Mouse (Mus musculus) embryonic stem cell, embryonic (primary cell): Measurements from ENCODE around the gene Mroh8.

Experiments used
- CTCF ChIA-PET, 4 experiments: fragments of 300-600 bp in 2 of 4; fragments of 350-600 bp in 2 of 4; sonication (Branson Sonifier 250); formaldehyde crosslinking; loops; one replicate each; lab custom pipeline; 2022; ENCODE audit warnings: inconsistent platforms in 2 of 4; lab: Charles Lee
- POLR2A ChIA-PET, 4 experiments: fragments of 300-600 bp in 2 of 4; fragments of 350-600 bp in 2 of 4; sonication (Branson Sonifier 250); formaldehyde crosslinking; loops; one replicate each; lab custom pipeline; 2022; ENCODE audit warnings: antibody characterized with exemption in 4 of 4, inconsistent platforms in 1 of 4; lab: Charles Lee

Mroh8 gene

DNA sequence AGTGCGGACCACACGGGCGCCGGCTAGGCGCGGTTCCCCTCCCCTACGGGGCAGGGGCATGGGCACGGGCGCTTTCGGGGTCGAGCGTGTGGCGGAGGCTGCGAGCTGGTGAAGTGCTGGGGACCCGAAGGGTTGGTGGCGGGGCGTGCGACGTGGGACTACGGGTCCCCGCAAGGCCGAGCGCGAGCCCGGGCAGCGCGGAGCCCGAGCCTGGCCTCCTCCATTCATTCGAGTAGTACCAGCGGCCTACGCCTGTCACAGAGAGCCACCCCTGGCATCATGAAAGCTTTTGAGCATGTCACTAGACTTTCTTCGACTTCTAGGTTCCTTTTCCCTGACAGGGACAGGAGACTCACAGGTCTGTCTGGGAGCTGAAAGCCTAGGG lies at the start of gene Mroh8:
Mroh8 (minus strand) TSS at position 134 of the 385 bp plus-strand sequence.
- POLR2A ChIA-PET = interaction anchor here in 3 of 4 experiments (0.7 to 2.7 kb wide), 14 partner anchors 9 to 874 kb away, joined by 3 to 15 read pairs (median 4); partner anchors contain the start of gene Rbl1 (in 3 of the 3)
- CTCF ChIA-PET = interaction anchor here in 1 of 4 experiments (1.0 kb wide), 1 partner anchor 407 kb away, joined by 3 read pairs; no protein-coding TSS in a partner anchor

DNA sequence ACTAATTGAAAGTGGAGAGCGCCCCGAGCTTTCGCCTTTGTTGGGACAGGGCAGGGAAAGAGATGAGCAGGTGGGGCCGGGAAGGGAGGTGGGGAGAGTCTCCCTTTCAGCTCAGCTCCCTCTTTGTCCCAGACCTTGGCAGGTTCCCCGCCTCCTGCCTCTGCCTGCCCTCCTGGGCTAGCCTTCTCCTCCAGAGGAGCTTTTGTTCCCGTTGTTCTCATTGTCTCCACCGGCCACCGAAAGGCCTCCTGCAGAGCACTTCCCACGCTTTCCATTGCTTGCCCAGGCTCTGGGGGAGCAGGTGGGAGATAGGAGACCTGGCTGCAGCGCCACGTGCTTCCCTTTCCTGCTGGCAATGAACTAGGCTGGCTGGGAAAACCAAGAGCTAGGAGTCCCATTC lies 49.2 kb upstream of the Mroh8 start:
- CTCF ChIA-PET = interaction anchor here (0.6 to 2.2 kb wide), 22 partner anchors 9 to 244 kb away, joined by 3 to 8 read pairs (median 4); no protein-coding TSS in a partner anchor
- POLR2A ChIA-PET = interaction anchor here (0.6 to 10.8 kb wide), 47 partner anchors 9 to 270 kb away, joined by 3 to 91 read pairs (median 4); partner anchors contain the start of genes Rbl1 (in 3 of the 4), Mroh8 (in 1 of the 4) and Src (in 1 of the 4)

DNA sequence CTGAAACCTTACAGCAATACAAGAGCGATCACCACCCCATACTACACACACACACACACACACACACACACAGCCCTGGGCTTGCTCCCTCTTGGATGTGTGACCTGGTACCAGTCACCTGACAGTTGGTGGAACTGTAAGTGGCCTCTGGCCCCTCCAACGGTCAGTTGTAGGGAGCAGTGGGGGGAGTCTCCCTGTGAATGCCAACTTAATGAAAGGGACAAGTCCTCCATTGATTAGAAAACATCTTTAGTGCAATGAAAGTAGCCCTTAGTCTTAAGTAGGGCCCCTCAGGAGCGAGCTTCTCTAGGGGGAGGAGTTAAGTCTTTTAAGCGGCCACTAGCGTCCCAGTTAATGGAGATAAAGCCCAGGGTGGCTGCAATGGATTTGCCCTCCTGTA lies 48.8 kb upstream of the Mroh8 start:
- POLR2A ChIA-PET = interaction anchor here (0.5 to 10.8 kb wide), 43 partner anchors 8 to 607 kb away, joined by 3 to 91 read pairs (median 4); partner anchors contain the start of genes Rbl1 (in 2 of the 4) and Src (in 1 of the 4)

DNA sequence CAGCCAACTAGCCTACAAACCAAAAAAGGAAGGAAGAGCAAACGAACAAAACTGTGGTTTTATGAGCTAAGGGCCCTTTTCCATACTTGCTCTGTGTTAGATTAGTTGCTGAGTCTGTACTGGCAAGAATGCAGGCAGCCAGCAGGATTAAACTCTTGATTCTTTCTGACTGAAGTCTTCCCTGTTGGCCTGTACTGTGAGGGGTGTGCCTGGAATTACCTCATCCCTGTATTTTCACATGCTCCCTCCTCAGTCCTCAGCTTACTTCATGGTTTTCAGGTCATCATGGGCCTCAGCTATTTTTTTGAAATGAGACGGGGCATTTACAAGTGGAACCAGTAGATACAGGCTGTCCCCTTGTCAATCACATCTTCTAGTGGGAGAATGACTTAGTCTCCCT lies 45.9 kb upstream of the Mroh8 start:
- ChIA-PET POLR2A (interaction anchor here in 2 of 4 experiments (0.8 to 10.8 kb wide), 6 partner anchors 10 to 244 kb away, joined by 3 to 91 read pairs (median 4); partner anchors contain the start of gene Ghrh (in 1 of the 2)), CTCF (no interaction called here)

More for the DNA sequence above, 48.8 kb upstream of the Mroh8 start:
- CTCF ChIA-PET = interaction anchor here (0.6 to 2.2 kb wide), 21 partner anchors 10 to 245 kb away, joined by 3 to 8 read pairs (median 4); no protein-coding TSS in a partner anchor

DNA sequence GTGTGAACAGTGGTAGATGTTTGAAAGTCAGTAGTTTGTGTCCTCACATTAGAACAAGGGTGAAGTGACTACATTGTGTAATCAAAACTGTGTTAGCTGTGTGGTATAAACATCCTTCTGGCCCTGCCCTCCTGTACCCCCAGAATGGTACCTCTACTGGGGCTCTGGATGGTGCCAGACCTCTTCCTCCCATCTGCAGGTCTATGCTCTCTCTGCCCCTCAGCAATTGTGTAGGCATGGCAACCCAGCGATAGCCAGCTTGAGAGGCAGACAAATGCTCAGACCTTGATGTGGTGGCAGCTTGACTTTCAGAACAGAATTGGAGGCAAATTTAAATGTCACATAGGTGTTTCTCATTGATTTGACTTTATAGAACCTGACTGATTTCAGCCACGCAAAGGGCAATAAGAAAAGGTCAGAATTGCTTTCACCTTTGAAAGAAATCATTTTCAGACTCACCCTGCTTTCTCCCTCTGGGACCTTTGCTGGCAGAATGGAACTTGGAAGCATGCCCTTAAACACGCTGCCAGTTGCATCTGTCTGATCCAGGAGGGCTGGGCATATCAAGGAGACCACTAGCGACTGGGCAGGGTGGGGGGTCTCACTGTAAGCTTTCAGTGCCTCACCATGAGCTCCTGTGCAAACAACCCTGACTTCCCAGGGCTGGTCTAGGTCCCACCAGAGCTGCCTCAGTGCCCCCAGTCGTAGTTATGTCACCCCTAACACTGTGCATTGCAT lies 42.8 kb upstream of the Mroh8 start:
- ChIA-PET CTCF (interaction anchor here in 3 of 4 experiments (0.6 to 1.3 kb wide), 4 partner anchors 16 to 255 kb away, joined by 3 read pairs; no protein-coding TSS in a partner anchor), POLR2A (interaction anchor here in 2 of 4 experiments (1.0 to 10.8 kb wide), 5 partner anchors 9 to 22 kb away, joined by 3 to 91 read pairs (median 3); no protein-coding TSS in a partner anchor)

DNA sequence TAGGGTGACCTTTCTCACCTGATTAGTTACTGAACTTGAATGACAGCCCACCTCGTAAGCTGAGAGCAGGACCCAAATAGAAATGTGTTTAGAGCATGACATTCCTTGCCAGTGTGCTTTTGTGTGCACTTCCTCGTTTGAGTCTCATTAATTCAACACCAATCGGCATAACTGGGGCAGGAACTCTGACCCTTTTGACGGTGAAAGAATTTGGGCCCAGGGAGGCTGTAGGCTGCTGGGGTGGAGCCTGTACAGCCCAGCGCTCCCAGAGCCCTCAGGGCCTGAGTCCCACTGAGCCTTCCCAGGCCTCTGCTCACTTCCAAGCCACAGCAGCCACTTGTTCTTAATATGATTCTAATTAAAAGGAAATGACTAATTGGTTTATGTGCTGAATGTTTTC lies 41.5 kb upstream of the Mroh8 start:
- POLR2A ChIA-PET = interaction anchor here in 1 of 4 experiments (1.6 to 10.8 kb wide), 2 partner anchors 8 to 15 kb away, joined by 4 to 91 read pairs; no protein-coding TSS in a partner anchor
- CTCF ChIA-PET = interaction anchor here in 2 of 4 experiments (0.5 to 1.3 kb wide), 2 partner anchors 17 to 29 kb away, joined by 3 to 4 read pairs; no protein-coding TSS in a partner anchor

DNA sequence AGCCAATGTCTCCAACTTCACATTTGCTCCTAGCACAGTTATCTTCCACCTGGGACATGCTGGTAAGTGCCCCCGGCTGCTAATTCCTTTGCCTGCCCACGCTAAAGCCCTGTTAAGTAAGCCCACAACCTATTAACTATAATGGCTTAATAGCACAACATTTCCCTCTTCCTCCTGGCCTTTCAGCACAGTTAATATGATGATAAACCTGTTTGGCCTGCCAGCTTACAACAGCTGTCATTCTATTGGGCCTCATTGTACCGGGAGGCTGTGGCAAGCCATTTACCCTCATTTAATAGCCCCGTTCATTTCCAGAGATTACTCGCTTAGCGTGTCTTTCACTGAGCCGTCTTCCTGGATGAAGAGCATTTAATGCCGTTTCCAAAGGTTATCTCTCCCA lies 40.8 kb upstream of the Mroh8 start:
- POLR2A ChIA-PET = interaction anchor here in 3 of 4 experiments (0.6 to 13.9 kb wide), 5 partner anchors 6 to 830 kb away, joined by 3 to 91 read pairs (median 4); no protein-coding TSS in a partner anchor
- CTCF ChIA-PET = interaction anchor here in 2 of 4 experiments (0.5 to 0.6 kb wide), 2 partner anchors 16 to 28 kb away, joined by 4 to 8 read pairs; no protein-coding TSS in a partner anchor

DNA sequence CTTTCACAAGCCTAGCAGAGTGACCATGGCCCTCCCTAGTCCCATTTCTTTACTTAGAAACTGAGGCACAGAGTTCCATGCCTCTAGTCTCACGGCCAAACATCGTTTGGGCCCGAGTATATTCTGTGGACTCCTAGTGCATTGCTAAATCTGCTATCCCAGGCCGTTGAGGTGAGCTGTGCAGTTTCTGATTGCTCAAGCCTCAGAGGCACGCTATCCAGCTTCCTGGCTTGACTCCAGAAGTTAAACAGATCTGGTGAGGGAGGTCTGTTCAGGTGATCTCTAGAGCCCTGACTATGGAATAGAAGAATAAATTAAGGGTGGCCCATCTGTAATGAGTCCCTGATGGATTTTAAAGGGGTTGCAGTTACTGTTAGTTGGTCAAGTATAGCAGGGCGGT lies 37.9 kb upstream of the Mroh8 start:
- POLR2A ChIA-PET = interaction anchor here in 2 of 4 experiments (0.8 to 13.9 kb wide), 4 partner anchors 9 to 251 kb away, joined by 3 to 91 read pairs (median 3); partner anchors contain the start of gene Rbl1 (in 1 of the 2)
- CTCF ChIA-PET = interaction anchor here in 2 of 4 experiments (0.5 to 1.4 kb wide), 3 partner anchors 80 to 878 kb away, joined by 3 read pairs; no protein-coding TSS in a partner anchor

DNA sequence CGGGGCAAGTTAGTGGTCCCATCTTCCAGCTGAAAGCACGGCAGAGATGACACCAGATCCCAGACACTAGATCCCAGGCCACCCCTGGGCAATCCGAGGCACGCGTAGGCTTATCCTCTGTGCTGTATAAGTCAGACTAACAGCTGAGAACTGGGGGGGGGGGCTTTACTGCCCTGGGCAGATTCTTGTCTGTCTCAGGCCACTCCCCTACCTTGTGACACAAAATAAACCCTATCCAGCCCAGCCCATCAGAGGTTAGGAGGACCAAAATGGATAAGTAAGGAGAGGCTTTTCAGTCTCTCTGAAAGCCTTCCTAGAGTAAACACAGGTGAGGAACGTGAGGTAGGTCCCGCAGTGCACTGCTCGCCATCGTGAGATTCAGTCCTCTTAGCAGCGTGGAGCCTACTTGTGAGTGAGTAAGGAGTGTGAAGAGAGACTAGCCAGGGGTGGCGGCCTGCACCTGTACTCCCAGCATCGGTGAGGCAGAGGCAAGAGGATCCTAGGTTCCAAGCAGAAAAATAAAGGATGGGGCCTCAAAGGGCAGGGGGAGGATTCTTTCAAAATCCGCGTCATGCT lies 37.1 kb upstream of the Mroh8 start:
- CTCF ChIA-PET = interaction anchor here in 2 of 4 experiments (0.5 to 1.4 kb wide), 2 partner anchors 80 to 252 kb away, joined by 3 read pairs; no protein-coding TSS in a partner anchor

DNA sequence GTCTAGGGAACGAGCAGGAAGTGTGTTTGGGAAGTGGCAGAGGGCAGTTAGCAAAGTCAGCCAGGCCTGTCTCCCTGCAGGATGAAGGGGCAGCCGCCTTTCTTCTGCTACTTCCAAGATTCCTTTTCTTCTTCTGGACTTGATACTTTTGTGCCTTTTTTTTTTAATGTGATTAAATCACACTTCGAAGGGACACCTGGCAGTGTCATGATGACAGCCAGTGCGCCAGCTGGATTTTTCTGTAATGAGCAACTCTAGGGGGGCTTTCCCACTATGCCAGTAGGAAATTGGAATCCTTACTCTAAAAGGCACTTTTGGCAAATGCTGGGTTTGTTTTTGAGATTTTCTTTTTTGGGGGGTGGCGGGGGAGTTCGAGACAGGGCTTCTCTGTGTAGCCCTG lies 36.1 kb upstream of the Mroh8 start:
- POLR2A ChIA-PET = interaction anchor here in 2 of 4 experiments (0.7 to 13.9 kb wide), 4 partner anchors 10 to 525 kb away, joined by 3 to 91 read pairs (median 4); partner anchors contain the start of gene Rbl1 (in 1 of the 2)
- CTCF ChIA-PET = no interaction called here

More for the DNA sequence above, 37.1 kb upstream of the Mroh8 start:
- POLR2A ChIA-PET = interaction anchor here in 3 of 4 experiments (0.6 to 13.9 kb wide), 7 partner anchors 9 to 112 kb away, joined by 3 to 91 read pairs (median 3); partner anchors contain the start of gene Rbl1 (in 1 of the 3)

DNA sequence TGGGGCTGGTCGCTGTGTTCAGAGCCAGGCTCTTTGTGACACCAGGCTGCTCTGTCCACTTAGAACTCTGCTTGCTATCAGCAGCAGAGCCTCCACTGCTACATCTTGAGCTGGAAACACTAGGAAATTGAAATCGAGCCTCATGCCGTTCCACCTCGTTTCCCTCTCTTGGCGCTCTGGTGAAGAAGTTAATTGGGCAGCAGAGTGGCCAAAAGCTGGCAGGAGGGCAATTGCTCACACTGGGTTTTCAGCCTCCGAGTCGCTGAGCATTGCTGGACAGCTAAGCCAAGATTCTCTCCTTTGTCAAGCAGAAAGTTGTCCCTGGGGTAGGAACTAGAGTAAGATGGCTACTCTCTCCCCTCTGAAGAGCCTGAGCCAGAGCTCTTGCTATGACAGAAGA lies 35.0 kb upstream of the Mroh8 start:
- ChIA-PET POLR2A (interaction anchor here in 1 of 4 experiments (1.7 to 13.9 kb wide), 2 partner anchors 10 to 12 kb away, joined by 4 to 91 read pairs; no protein-coding TSS in a partner anchor), CTCF (no interaction called here)

DNA sequence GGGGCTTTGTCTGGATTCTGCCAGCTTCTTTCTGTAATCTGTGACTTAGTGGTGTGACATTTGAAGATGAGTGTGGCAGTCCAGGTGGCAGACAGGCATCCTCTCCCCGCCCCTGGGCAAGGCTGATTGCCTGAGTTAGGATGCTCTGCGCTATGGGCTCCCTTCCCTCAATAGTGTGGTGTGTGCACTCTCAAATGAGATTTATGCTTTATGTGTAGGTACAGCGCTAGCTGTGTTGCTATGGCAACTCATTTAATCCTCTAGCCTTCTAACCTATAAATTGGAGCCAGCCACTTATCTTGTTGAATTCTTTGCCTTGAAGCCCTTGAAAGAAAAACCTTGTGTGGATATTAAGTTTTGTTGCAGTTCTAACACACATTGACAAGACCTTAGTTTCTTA lies 34.4 kb upstream of the Mroh8 start:
- POLR2A ChIA-PET = interaction anchor here in 1 of 4 experiments (1.7 to 13.9 kb wide), 2 partner anchors 9 to 12 kb away, joined by 4 to 91 read pairs; no protein-coding TSS in a partner anchor
- CTCF ChIA-PET = no interaction called here

DNA sequence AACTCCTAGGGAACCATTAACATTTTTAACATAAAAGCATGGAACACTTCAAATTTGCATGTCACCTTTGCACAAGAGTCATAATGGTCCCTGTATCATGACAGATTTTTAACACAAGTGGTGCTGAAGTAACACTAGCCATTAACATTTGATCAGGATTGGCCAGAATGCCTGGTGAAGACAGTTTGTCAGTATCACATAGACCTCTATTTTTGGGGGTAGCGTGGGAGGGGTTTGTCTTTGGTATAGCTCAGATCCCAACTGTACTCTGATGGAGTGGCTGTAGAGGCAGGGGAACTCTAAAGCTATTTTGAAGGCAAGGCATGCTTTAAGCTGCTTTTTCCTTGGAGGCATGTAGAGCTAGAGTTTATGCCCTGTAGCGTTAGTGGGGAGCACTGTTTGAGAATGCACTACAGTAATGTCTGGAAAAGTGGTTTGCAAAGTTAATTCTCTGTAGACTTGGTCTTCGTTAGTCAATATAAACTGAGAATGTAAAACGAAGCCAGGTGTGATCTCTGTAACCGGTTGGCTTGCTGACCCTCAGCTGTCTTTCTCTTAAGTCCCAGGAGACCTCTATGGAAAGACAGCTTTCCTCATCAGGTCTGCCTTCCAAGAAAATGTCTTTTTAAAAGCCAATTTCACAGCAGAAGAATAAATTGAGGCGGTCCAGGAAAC lies 31.8 kb upstream of the Mroh8 start:
- CTCF ChIA-PET = interaction anchor here in 1 of 4 experiments (1.2 kb wide), 1 partner anchor 19 kb away, joined by 4 read pairs; no protein-coding TSS in a partner anchor
- POLR2A ChIA-PET = interaction anchor here in 2 of 4 experiments (0.6 to 13.9 kb wide), 2 partner anchors 15 to 24 kb away, joined by 9 to 91 read pairs; no protein-coding TSS in a partner anchor

DNA sequence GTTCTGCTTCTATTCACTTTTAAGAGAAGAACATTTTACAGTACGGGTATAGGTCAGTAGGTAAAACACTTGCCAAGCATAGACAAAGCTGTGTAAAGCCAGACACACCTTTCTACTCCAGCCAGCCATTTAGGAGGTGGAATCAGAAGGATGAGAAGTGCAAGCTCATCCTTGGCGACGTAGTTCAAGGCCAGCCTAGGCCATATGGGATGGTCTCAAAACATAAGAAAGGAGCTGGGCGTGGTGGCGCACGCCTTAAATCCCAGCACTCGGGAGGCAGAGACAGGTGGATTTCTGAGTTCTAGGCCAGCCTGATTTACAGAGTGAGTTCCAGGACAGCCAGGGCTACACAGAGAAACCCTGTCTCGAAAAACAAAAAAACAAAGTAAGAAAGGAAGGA lies 30.3 kb upstream of the Mroh8 start:
- ChIA-PET CTCF (interaction anchor here in 1 of 4 experiments (0.6 kb wide), 1 partner anchor 14 kb away, joined by 3 read pairs; no protein-coding TSS in a partner anchor), POLR2A (interaction anchor here in 3 of 4 experiments (1.1 to 13.9 kb wide), 7 partner anchors 9 to 163 kb away, joined by 3 to 91 read pairs (median 4); no protein-coding TSS in a partner anchor)

DNA sequence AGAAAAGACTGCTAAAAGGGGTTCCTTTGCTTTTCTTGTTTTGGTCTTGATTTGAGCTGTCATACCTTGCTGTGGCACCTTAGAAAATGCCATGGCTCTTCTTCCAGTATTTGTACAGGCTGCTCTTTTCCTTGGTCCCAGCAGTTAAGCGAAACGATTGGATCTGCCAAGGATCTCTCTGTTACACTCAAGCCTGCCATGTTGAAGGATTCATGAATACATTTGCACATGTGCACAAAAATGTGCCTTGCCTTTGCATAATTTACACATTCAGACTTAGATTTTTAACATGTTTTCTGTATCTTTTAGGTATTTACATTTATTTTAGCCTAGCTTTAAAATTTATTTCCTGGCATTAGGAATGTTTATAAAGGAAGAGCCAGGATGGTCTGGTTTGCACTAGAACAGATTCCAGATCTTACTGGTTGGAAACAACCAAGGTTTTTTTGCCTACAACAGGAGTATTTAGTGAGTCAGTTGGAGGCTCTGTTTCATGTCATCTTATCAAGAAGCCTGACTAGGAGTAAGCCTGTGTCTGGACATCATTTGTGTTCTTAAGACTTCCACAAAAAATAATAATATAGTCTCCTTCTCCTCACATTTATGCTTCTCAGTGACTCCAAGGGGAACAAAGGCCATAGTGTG lies 29.0 kb upstream of the Mroh8 start:
- ChIA-PET CTCF (interaction anchor here in 1 of 4 experiments (1.4 kb wide), 1 partner anchor 21 kb away, joined by 5 read pairs; no protein-coding TSS in a partner anchor), POLR2A (interaction anchor here in 1 of 4 experiments (13.9 kb wide), 1 partner anchor 18 kb away, joined by 91 read pairs; no protein-coding TSS in a partner anchor)

DNA sequence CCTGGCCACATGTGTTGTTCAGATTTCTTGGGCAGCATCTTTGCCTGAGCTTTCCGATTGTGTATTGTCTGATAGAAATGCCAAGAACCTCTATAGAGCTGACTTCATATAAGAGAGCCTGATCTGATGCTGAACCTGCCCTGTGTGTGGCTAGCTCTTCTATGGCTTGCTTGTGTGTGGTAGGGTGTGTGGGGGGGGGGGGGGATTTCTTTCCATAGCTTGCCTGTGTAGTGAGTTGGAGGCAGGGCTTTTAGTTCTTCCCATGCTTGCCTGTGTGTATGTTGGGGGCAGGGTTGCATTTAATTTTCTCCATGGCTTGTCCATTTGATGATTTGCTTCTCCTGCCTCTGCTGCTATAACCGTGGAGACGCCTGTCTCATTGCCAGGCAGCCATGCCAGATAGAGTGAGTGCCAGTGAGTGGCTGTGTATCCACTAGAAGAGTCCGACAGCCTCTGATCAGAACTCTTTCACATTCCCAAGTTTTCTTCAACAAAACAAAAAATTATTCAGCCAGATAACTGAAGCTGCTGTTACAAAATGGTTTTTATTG lies 28.4 kb upstream of the Mroh8 start:
- POLR2A ChIA-PET = interaction anchor here in 2 of 4 experiments (0.7 to 13.9 kb wide), 5 partner anchors 9 to 18 kb away, joined by 3 to 91 read pairs (median 4); no protein-coding TSS in a partner anchor

More for the DNA sequence above, 28.4 kb upstream of the Mroh8 start:
- CTCF ChIA-PET = interaction anchor here in 1 of 4 experiments (1.4 kb wide), 1 partner anchor 20 kb away, joined by 5 read pairs; no protein-coding TSS in a partner anchor
